8 mouse cellular contexts compared by ENCODE assay signal in genomic region chr11:116523699-116524189, GRCm38 (mm10). TPM values are rescaled to one million over a fixed set of nuclear protein-coding genes. Genes with fewer than 3 reads are reported as not detected.
DNase-seq lines count a peak whose midpoint lies in the region; TF ChIP-seq lines count a peak whose summit lies in the region.

No protein-coding gene starts in this region.

- no peaks in the 10 kb centered on the region for H3K79me2 ChIP-seq in heart, adult 2 months (replicated peaks; ENCODE audit: control insufficient read depth, insufficient read depth, low read length)

- no peak overlapping the region for H3K9ac ChIP-seq in heart, adult 2 months (ENCODE audit: low read depth, low read length)

- TF ChIP-seq POLR2A in heart, adult 2 months (IDR thresholded peaks at IDR 0.05; ENCODE audit: insufficient read depth, low read depth, low read length) = no peak

- no peaks in the 10 kb centered on the region for H3K36me3 ChIP-seq in heart, adult 2 months (ENCODE audit: control insufficient read depth, insufficient read depth, low read length)

- 23% methylated on average over 5 of the region's 5 CpGs for WGBS in heart, adult 2 months

- H3K4me1 ChIP-seq in heart, adult 2 months (ENCODE audit: control insufficient read depth, insufficient read depth, low read length) = peaks cover 16% of the 10 kb centered on the region

- H3K4me3 ChIP-seq in heart, adult 2 months = no peak overlapping the region

- peak; percentile 32 for DNase-seq in adrenal gland, adult 2 months
- no peak for DNase-seq in adrenal gland, postnatal 14 days
- peak; percentile 93 for DNase-seq in 3T3-L1 (ENCODE audit: low read depth, low spot score)
- peak; percentile 55 to 68 for DNase-seq in heart, adult 2 months
- peak; percentile 60 for DNase-seq in kidney, postnatal 10 days
- no peak for DNase-seq in natural killer cell, adult 2 months (ENCODE audit: low spot score in 2 of 2)
- DNase-seq in thymus, postnatal 36 days = no peak
- DNase-seq in ovary, postnatal 36 days (ENCODE audit: low spot score) = no peak

- TF ChIP-seq EP300 in heart, adult 2 months (IDR thresholded peaks at IDR 0.05; ENCODE audit: insufficient read depth, low read depth, low read length) = peak; percentile 58; the same call in 1 of the 2 replicates

- peak overlapping the region; percentile 71 for H3K27ac ChIP-seq in heart, adult 2 months

- TF ChIP-seq CTCF in heart, adult 2 months (IDR thresholded peaks at IDR 0.05) = peak; percentile 35

- H3K27me3 ChIP-seq in heart, adult 2 months (ENCODE audit: control insufficient read depth, insufficient read depth, low read length) = no peaks in the 10 kb centered on the region

- intact Hi-C loops in heart, adult 2 months (cut with DNase I) = no loop called here

RNA-seq across cellular contexts. Expression of gene Sphk1, which starts 7.0 kb away (rescaled TPM):
- total RNA-seq in adrenal gland, adult 2 months (2021) = 1 to 10 TPM; 2.4 to 2.6 TPM
- polyA plus RNA-seq in adrenal gland, adult 2 months (2012; rRNA removed) = 3.7 and 4.1 TPM in 2 replicates
- total RNA-seq in adrenal gland, postnatal 14 days (2021) = 2.3 and 3.5 TPM in 2 replicates
- 1 to 10 TPM in 1 of 2 experiments, under 1 TPM in 1; 0.98 to 1.1 TPM for total RNA-seq in heart, adult 2 months (2021)
- 3.2 and 3.3 TPM in 2 replicates for polyA plus RNA-seq in heart, adult 2 months (2012; rRNA removed)

RNA-seq across cellular contexts. Expression of gene Prpsap1, which starts 29.7 kb away (rescaled TPM):
- total RNA-seq in adrenal gland, adult 2 months (2021) = 10 to 100 TPM; 76.0 to 85.0 TPM
- 223 and 257 TPM in 2 replicates for polyA plus RNA-seq in adrenal gland, adult 2 months (2012; rRNA removed)
- total RNA-seq in adrenal gland, postnatal 14 days (2021) = 81.1 and 81.8 TPM in 2 replicates
- total RNA-seq in heart, adult 2 months (2021) = 10 to 100 TPM; 28.9 to 30.0 TPM
- polyA plus RNA-seq in heart, adult 2 months (2012; rRNA removed) = 37.3 and 39.1 TPM in 2 replicates

RNA-seq across cellular contexts. Expression of gene Ube2o, which starts 57.5 kb away (rescaled TPM):
- total RNA-seq in adrenal gland, adult 2 months (2021) = 10 to 100 TPM; 24.9 to 26.7 TPM
- 21.8 and 24.6 TPM in 2 replicates for polyA plus RNA-seq in adrenal gland, adult 2 months (2012; rRNA removed)
- total RNA-seq in adrenal gland, postnatal 14 days (2021) = 32.0 and 38.5 TPM in 2 replicates
- 10 to 100 TPM; 24.8 to 36.3 TPM for total RNA-seq in heart, adult 2 months (2021)
- 22.6 and 26.4 TPM in 2 replicates for polyA plus RNA-seq in heart, adult 2 months (2012; rRNA removed)

RNA-seq across cellular contexts. Expression of gene Qrich2, which starts 57.7 kb away (rescaled TPM):
- not detected for total RNA-seq in adrenal gland, adult 2 months (2021)
- 0.06 TPM in 1 of 2 replicates, not detected in the other for polyA plus RNA-seq in adrenal gland, adult 2 months (2012; rRNA removed)
- total RNA-seq in adrenal gland, postnatal 14 days (2021) = not detected in 2 replicates
- not detected for total RNA-seq in heart, adult 2 months (2021)
- 0.18 and 0.23 TPM in 2 replicates for polyA plus RNA-seq in heart, adult 2 months (2012; rRNA removed)

Comparison
In these comparisons a context has a peak if more than half of its experiments do, and no peak if none do; other contexts are left out.
1. DNase-seq: peak in adrenal gland, adult 2 months (single experiment), 3T3-L1 (single experiment), heart, adult 2 months (2 of 2) and kidney, postnatal 10 days (single experiment); none in adrenal gland, postnatal 14 days (single experiment), natural killer cell, adult 2 months (0 of 2), thymus, postnatal 36 days (0 of 2) and ovary, postnatal 36 days (single experiment).